Mouse (Mus musculus) 416B (cell line): ENCODE measurements around the gene Tmem45a2.
"Not testable (repeated sequence)": the region's sequence is repeated elsewhere in the genome, so short reads cannot be mapped to it uniquely, and the experiment has no call there.

Experiments
- DNase-seq: peaks from one replicate; pipeline ENCODE4 v3.0.0; 2011; ENCODE audit warnings: low read depth

Gene Tmem45a2

DNA sequence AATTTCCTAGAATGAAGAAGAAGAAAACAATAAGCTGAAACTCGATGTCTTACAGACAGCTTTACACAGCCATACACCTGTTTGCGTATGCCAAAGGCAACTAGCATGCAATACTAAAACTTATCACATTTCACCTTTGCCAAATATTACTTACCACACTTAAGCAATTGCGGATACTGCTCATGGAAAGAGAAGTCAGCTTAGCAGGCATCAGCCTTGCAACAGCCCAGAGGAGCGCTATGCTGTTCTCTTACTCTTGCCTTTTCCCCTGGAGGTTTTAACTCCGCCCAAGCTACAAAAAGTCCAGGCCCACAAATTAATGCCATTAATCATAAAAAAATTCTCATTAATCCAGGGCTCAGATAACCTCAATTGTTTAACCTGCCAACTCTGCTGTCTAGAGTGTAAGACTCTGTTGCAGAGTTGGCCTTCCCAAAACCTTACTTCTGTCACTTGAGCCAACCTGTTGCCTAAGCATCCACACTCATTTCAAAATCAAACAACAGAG is at the start of gene Tmem45a2:
TSS of gene Tmem45a2 (minus strand) at position 241 of the 508 bp plus-strand sequence.
- no peak for DNase-seq

DNA sequence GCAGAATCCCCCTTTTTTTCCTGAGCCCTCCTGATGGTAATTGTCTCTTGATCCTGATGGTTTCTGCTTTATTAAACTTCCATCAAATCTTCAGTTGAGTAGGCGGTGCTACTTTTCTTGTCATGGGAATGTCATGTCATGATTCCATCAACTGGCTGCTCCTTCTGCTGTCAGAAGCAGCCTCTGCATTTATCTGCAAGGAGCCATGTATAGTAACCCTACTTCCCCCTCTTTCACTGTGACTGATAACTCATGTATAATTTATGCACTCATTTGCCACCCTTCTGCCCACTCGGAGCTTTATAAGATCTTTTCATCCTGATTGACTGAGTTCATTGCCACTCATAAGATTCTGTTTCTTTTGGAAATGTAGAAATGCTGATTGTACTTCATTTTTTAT is 46.4 kb upstream of the Tmem45a2 start:
- DNase-seq: no peak

DNA sequence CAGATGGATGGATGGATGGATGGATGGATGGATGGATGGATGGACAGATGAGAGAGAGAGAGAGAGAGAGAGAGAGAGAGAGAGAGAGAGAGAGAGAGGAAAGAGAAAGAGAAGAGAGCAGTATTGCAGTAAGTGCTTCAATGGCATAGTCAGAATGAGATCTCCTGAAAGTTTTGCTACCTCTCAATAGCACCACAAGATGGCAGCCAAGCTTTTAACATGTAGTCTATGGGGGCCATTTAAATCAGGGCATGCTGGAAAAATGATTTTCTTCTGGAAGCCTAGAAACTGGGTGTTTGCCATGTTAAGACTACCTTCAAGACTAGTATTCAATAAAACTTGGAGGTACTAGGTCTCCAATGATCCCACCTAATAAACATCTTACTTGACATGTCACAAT is 44.9 kb upstream of the Tmem45a2 start:
- peak; percentile 74 for DNase-seq

DNA sequence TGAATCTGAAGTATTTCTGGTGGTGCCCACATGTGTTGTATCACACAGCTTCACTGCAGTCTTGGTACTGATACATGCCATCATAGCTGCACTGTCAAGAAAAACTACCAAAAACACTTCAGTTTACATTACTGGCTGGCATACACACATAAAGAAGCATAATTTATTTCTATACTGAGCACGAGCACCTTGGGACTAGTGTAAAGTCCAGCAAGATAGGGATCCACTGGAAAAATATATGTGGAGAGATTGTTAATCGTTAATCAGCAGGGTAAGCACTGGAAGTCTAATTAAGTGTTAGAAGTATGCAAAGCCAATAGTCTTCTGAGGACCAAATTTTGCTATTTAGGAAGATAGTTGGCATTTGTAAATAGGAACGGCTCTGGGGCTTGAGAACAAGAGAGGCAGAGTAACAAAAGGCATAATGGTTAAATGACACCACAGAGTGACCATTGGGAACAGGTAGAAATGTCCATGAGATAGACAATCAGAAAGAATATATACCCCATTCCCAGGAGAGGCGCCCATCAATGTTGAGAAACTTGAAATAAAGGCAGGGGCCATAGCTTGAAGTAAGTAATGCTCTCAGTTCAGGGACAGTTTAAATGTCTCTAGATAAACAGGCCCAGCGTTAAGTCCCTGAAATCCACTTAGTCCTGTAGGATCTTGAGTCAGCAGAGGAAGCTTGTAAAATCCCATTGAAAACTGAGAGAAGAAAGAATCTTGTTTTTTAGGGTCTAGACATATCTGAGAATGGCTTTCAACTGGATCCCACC is 35.2 kb upstream of the Tmem45a2 start:
- no peak for DNase-seq

DNA sequence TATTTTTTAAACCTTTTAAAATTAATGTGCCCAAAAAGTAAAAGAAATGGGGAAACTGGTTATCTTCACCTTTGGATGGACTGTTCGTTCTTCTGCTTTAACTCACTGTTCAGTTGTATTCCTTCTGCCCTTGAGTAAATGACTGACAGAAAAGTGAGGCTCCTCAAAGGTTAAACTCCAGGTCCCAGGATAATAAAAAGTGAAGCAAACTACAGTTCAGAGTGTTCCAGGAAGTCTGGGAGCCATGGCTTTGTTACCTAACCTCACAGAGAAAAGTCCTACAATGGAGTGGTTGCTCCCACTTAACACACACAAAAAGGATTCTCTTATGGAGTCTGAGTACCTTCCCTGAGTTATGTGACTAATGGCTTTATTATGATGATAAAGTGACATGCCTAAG is 30.0 kb upstream of the Tmem45a2 start:
- DNase-seq: no peak

- no peak for DNase-seq
Observed at GRCm38 (mm10) chr16:57099572-57100237, 28.5 kb upstream of the Tmem45a2 start.

DNA sequence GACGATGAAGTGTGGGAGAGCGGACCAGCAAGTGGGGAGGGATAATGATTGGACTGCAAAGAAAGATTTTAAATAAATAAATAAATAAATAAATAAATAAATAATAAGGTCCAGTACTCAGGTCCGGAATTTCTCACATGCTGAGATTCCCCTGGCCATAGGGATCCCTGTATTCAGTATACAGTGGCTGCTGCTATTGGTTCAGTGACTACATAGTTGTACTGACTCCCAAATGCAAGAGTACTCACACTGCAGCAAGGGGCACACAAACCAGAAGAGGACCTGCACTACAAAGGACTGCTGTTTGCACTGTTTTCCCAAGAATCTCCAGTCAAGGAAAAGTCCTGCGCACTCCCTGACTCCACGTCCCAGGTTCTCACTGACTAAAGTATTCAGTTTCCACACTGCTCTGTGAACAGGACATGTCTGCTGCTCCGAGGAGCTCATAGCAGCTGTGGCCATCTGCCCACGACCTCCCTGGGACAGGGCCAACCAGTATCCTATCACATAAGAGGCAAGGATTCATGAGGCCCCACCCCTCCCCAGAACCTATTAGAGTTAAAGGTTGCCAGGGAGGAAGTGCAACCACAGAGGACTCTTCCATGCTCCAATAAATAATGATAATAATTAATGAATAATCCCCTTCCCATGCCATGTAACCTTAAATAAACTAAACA is 27.4 kb upstream of the Tmem45a2 start:
- no peak for DNase-seq

GRCm38 (mm10) chr16:57092911-57093605 is 21.9 kb upstream of the Tmem45a2 start:
- DNase-seq: no peak

- DNase-seq: peak; percentile 82
Observed at GRCm38 (mm10) chr16:57092460-57092859, 21.3 kb upstream of the Tmem45a2 start.

DNA sequence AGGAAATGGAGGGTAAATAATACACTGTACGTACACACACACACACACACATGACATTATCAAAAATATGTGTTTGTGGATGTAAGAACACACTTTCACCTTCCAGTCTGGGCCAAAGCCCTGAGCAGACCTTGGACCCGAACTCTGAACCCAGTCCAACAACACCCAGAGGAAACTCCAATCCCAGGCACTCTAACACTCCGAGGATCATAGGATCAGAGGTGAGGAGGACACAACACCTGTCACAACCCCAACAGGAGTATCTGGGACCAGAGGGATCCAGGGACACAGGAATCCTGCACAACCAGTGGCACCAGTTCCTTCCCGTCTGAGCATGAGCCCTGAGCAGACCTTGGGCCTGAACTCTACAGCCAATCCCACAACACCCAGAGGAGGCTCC is 8.4 kb upstream of the Tmem45a2 start:
- DNase-seq: no peak

DNA sequence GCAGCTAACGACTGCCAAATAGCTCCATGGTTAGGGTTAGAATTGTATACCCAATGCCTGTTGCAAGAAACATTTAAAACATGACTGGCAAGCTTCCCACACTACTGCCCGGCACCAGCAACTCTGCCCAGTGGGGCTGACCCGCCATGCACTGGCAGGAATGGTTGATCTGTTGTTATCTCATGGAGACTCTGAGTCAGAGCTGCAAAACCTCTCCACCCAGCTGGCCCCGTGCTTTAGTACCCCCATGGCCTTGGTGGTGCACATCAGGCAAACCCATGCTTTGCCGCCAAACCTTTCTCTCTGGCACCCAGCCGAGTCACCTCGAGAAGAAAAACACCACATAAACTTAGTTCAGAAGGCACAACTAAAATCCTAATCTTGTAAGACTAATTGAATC is 4.8 kb upstream of the Tmem45a2 start:
- DNase-seq: no peak

- no peak for DNase-seq
Observed at GRCm38 (mm10) chr16:57062045-57062444, 9.1 kb downstream of the Tmem45a2 start.

DNA sequence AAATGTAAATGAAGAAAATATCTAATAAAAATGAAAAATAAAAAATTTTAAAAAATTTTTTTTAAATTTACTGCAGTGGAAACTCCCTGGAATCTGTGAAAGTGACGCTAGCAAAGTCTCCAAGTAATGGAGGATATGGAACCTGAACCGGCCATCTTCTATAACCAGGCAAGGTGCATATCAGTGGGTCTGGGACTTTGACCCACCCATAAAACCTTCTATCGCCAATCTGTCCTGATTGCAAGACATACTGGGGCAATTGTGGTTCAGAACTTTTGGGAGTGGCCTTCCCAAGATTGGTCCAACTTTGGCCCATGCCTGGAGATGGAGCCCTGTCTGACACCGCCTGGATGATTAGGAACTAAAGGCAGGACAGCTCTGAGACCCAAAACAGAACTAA is 14.2 kb downstream of the Tmem45a2 start:
- no peak for DNase-seq

- peak; percentile 3 for DNase-seq
Observed at GRCm38 (mm10) chr16:57049974-57050373, 21.2 kb downstream of the Tmem45a2 start.

DNA sequence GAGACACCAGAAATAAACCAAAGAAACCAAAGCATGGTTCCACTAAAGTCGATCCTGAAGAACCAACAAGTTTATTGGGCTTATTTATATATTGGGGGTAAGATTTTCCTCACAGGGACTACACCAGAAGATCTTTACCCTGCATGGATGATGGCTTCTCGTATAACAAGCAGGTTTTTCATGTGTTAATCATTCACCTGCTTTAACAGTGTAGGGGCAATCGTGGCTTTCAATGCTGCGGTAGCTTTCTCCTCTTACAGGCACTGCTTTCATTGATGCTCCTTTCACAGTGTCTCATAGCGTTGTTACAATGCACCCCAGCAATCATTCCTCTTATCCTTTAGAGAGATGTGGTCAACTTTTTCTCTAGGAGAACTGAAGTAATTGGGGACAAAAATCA is 32.6 kb downstream of the Tmem45a2 start:
- DNase-seq: no peak

DNA sequence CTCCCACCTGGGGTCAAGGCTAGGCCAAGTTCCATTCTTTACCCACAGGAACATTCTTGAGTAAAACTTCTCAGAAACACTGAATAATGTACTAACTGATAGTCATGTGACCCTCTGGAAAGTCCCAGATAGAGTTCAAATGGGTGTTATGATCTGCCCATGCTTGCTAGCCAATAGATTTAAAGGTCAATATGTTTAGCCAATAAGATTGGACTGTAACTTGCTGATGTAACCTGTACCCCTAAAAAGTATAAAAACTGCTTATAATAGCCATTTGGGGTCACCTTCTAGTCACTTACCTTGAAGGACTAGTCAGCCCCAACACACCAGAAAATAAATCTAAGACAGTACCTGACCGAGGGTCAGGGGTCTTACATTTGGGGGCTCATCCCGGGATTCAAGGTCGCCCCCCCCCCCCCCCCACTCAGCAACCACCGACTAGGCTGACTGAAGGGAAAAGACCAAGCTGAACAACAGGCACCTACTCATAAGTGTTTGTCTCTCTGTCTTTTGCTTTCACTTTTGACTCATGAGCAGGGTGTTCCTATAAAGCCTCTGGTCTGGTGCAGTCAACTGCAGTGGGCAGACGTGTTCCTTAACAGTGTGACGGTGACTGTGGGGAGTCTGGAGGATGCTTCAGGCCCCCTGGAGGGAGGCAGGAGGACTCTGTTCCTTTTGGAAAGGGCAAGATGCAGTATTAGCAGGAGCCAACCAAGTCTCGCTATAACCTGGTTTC is 40.9 kb downstream of the Tmem45a2 start:
- DNase-seq: peak; percentile 70

- not testable (repeated sequence) for DNase-seq
Observed at GRCm38 (mm10) chr16:56998283-56998682, 72.9 kb downstream of the Tmem45a2 start.
